Mouse (Mus musculus): ENCODE measurements around the gene Hip1. TPM values are rescaled to one million over a fixed set of nuclear protein-coding genes. Genes with fewer than 3 reads are reported as not detected.
"Not testable (repeated sequence)": the region's sequence is repeated elsewhere in the genome, so short reads cannot be mapped to it uniquely, and the experiment has no call there.

Gene Hip1
- polyA plus RNA-seq, 1 experiment, result 51.6 TPM

- peaks cover 48% of the 10 kb centered on the region for H3K36me3 ChIP-seq (ENCODE audit: control insufficient read depth, insufficient read depth, low read length, poor library complexity, severe bottlenecking)
- H3K27me3 ChIP-seq (ENCODE audit: control insufficient read depth, insufficient read depth, low read length, poor library complexity, severe bottlenecking), result no peaks in the 10 kb centered on the region
- no peak for TF ChIP-seq CTCF (IDR thresholded peaks at IDR 0.05; ENCODE audit: low read depth, low read length)
- no peak for TF ChIP-seq EP300 (IDR thresholded peaks at IDR 0.05; ENCODE audit: insufficient read depth, low read depth, low read length)
- no peak for TF ChIP-seq POLR2A (IDR thresholded peaks at IDR 0.05; ENCODE audit: insufficient read depth, low read length)
Measured at GRCm38 (mm10) chr5:135376341-135376740, 168.6 kb downstream of the Hip1 start.

GRCm38 (mm10) chr5:135375167-135375566 is 169.8 kb downstream of the Hip1 start:
- Histone ChIP-seq H3K27ac (ENCODE audit: insufficient read depth, low read length) (no peak overlapping the region), H3K4me3 (ENCODE audit: low read depth, low read length) (no peak overlapping the region), H3K4me1 (ENCODE audit: control insufficient read depth, insufficient read depth, low read length) (no peaks in the 10 kb centered on the region), H3K36me3 (ENCODE audit: control insufficient read depth, insufficient read depth, low read length, poor library complexity, severe bottlenecking) (peaks cover 38% of the 10 kb centered on the region), H3K9me3 (replicated peaks; ENCODE audit: control insufficient read depth, insufficient read depth, low read length, poor library complexity, severe bottlenecking) (no peaks in the 10 kb centered on the region), H3K9ac (ENCODE audit: low read depth, poor library complexity, severe bottlenecking) (no peak overlapping the region), H3K27me3 (ENCODE audit: control insufficient read depth, insufficient read depth, low read length, poor library complexity, severe bottlenecking) (no peaks in the 10 kb centered on the region)
- no peak for TF ChIP-seq EP300 (IDR thresholded peaks at IDR 0.05; ENCODE audit: insufficient read depth, low read depth, low read length)
- TF ChIP-seq POLR2A (IDR thresholded peaks at IDR 0.05; ENCODE audit: insufficient read depth, low read length), result no peak
- no peak for TF ChIP-seq CTCF (IDR thresholded peaks at IDR 0.05; ENCODE audit: low read depth, low read length)

More at GRCm38 (mm10) chr5:135376341-135376740, 168.6 kb downstream of the Hip1 start:
- H3K4me3 ChIP-seq (ENCODE audit: low read depth, low read length), result no peak overlapping the region
- no peaks in the 10 kb centered on the region for H3K9me3 ChIP-seq (replicated peaks; ENCODE audit: control insufficient read depth, insufficient read depth, low read length, poor library complexity, severe bottlenecking)
- no peak overlapping the region for H3K27ac ChIP-seq (ENCODE audit: insufficient read depth, low read length)
- no peak overlapping the region for H3K9ac ChIP-seq (ENCODE audit: low read depth, poor library complexity, severe bottlenecking)
- no peaks in the 10 kb centered on the region for H3K4me1 ChIP-seq (ENCODE audit: control insufficient read depth, insufficient read depth, low read length)

- Histone ChIP-seq H3K27ac (ENCODE audit: insufficient read depth, low read length) (no peak overlapping the region), H3K36me3 (ENCODE audit: control insufficient read depth, insufficient read depth, low read length, poor library complexity, severe bottlenecking) (peaks cover 30% of the 10 kb centered on the region), H3K4me1 (ENCODE audit: control insufficient read depth, insufficient read depth, low read length) (no peaks in the 10 kb centered on the region), H3K4me3 (ENCODE audit: low read depth, low read length) (no peak overlapping the region), H3K9me3 (replicated peaks; ENCODE audit: control insufficient read depth, insufficient read depth, low read length, poor library complexity, severe bottlenecking) (no peaks in the 10 kb centered on the region), H3K9ac (ENCODE audit: low read depth, poor library complexity, severe bottlenecking) (no peak overlapping the region), H3K27me3 (ENCODE audit: control insufficient read depth, insufficient read depth, low read length, poor library complexity, severe bottlenecking) (no peaks in the 10 kb centered on the region)
- no peak for TF ChIP-seq EP300 (IDR thresholded peaks at IDR 0.05; ENCODE audit: insufficient read depth, low read depth, low read length)
- peak; percentile 14 for TF ChIP-seq CTCF (IDR thresholded peaks at IDR 0.05; ENCODE audit: low read depth, low read length)
- no peak for TF ChIP-seq POLR2A (IDR thresholded peaks at IDR 0.05; ENCODE audit: insufficient read depth, low read length)
Measured at GRCm38 (mm10) chr5:135373601-135374000, 171.3 kb downstream of the Hip1 start.

GRCm38 (mm10) chr5:135371195-135371594 is 173.7 kb downstream of the Hip1 start:
- no peak overlapping the region for H3K4me3 ChIP-seq (ENCODE audit: low read depth, low read length)

GRCm38 (mm10) chr5:135369787-135370654 is 174.9 kb downstream of the Hip1 start, which contains the start of gene Nsun5:
Nsun5 (plus strand) TSS chr5:135369953.
- Histone ChIP-seq H3K9ac (ENCODE audit: low read depth, poor library complexity, severe bottlenecking) (peak within 1 kb of the TSS; percentile 76), H3K9me3 (replicated peaks; ENCODE audit: control insufficient read depth, insufficient read depth, low read length, poor library complexity, severe bottlenecking) (no peaks in the 10 kb centered on the region), H3K4me3 (ENCODE audit: low read depth, low read length) (peak within 1 kb of the TSS; percentile 92), H3K36me3 (ENCODE audit: control insufficient read depth, insufficient read depth, low read length, poor library complexity, severe bottlenecking) (peaks cover 10% of the 10 kb centered on the region; the same call in 1 of the 2 replicates), H3K4me1 (ENCODE audit: control insufficient read depth, insufficient read depth, low read length) (no peaks in the 10 kb centered on the region), H3K27ac (ENCODE audit: insufficient read depth, low read length) (peak within 1 kb of the TSS; percentile 71; the same call in 1 of the 2 replicates), H3K27me3 (ENCODE audit: control insufficient read depth, insufficient read depth, low read length, poor library complexity, severe bottlenecking) (no peaks in the 10 kb centered on the region)
- TF ChIP-seq CTCF (IDR thresholded peaks at IDR 0.05; ENCODE audit: low read depth, low read length) (no peak), EP300 (IDR thresholded peaks at IDR 0.05; ENCODE audit: insufficient read depth, low read depth, low read length) (no peak), POLR2A (IDR thresholded peaks at IDR 0.05; ENCODE audit: insufficient read depth, low read length) (no peak)

More at GRCm38 (mm10) chr5:135371195-135371594, 173.7 kb downstream of the Hip1 start:
- no peak overlapping the region for H3K9ac ChIP-seq (ENCODE audit: low read depth, poor library complexity, severe bottlenecking)
- H3K27me3 ChIP-seq (ENCODE audit: control insufficient read depth, insufficient read depth, low read length, poor library complexity, severe bottlenecking), result no peaks in the 10 kb centered on the region
- peaks cover 17% of the 10 kb centered on the region for H3K36me3 ChIP-seq (ENCODE audit: control insufficient read depth, insufficient read depth, low read length, poor library complexity, severe bottlenecking)
- TF ChIP-seq POLR2A (IDR thresholded peaks at IDR 0.05; ENCODE audit: insufficient read depth, low read length) (no peak), EP300 (IDR thresholded peaks at IDR 0.05; ENCODE audit: insufficient read depth, low read depth, low read length) (no peak), CTCF (IDR thresholded peaks at IDR 0.05; ENCODE audit: low read depth, low read length) (no peak)
- no peaks in the 10 kb centered on the region for H3K4me1 ChIP-seq (ENCODE audit: control insufficient read depth, insufficient read depth, low read length)
- no peaks in the 10 kb centered on the region for H3K9me3 ChIP-seq (replicated peaks; ENCODE audit: control insufficient read depth, insufficient read depth, low read length, poor library complexity, severe bottlenecking)
- H3K27ac ChIP-seq (ENCODE audit: insufficient read depth, low read length), result no peak overlapping the region

GRCm38 (mm10) chr5:135369196-135369595 is 175.7 kb downstream of the Hip1 start:
- Histone ChIP-seq H3K4me3 (ENCODE audit: low read depth, low read length) (peak overlapping the region; percentile 92), H3K9ac (ENCODE audit: low read depth, poor library complexity, severe bottlenecking) (peak overlapping the region; percentile 76)
- H3K36me3 ChIP-seq (ENCODE audit: control insufficient read depth, insufficient read depth, low read length, poor library complexity, severe bottlenecking); H3K9me3 ChIP-seq (replicated peaks; ENCODE audit: control insufficient read depth, insufficient read depth, low read length, poor library complexity, severe bottlenecking); H3K27me3 ChIP-seq (ENCODE audit: control insufficient read depth, insufficient read depth, low read length, poor library complexity, severe bottlenecking); H3K4me1 ChIP-seq (ENCODE audit: control insufficient read depth, insufficient read depth, low read length); H3K27ac ChIP-seq (ENCODE audit: insufficient read depth, low read length): not testable (repeated sequence)

Data from ES-Bruce4 (cell line).